Mouse (Mus musculus) MEL (cell line): ENCODE results near the gene Svs3a.
"Not testable (repeated sequence)": the region's sequence is repeated elsewhere in the genome, so short reads cannot be mapped to it uniquely, and the experiment has no call there.

Experiments used
- CTCF ChIP-seq, 3 experiments: IDR thresholded peaks in 2 of 3; conservative IDR thresholded peaks in 1 of 3; 2 replicates each; pipeline ENCODE4 v1.5.1; 2011 to 2012; ENCODE audit warnings: low read length in 3 of 3, low read depth in 2 of 3, mild to moderate bottlenecking in 2 of 3, improper control_type of control experiment in 1 of 3, inconsistent platforms in 1 of 3, mixed read lengths in 1 of 3, moderate library complexity in 1 of 3; ENCODE audit not compliant: control insufficient read depth in 1 of 3, insufficient read depth in 1 of 3, poor library complexity in 1 of 3, severe bottlenecking in 1 of 3
- TCF12 ChIP-seq: IDR thresholded peaks from 2 replicates; pipeline ENCODE4 v1.6.1; 2014; ENCODE audit warnings: low read depth, mild to moderate bottlenecking, inconsistent platforms, low read length, improper control_type of control experiment, moderate library complexity

DNA sequence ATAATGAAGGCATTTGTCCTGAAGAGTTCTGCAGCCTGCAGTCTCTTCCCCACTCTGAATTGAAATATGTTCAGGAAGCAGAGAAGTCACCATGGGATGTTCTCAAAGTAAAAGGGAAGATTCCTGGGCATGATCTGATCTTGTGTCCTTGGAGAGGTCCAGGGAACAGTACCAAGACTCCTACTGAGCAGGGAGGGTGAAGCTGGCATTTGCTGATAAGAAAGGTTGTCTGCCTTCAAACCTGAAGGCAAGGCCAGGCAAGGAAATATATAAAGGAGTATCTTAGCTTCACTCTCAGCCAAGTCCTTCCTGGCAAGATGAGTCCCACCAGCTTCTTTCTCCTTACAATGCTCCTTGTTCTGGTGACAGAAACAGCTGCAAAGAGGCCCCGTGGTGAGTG is 27.4 kb downstream of the Svs3a start, which contains the start of gene Svs6:
- not testable (repeated sequence) for TF ChIP-seq CTCF (IDR thresholded peaks at IDR 0.05 in 2 of 3, conservative IDR thresholded peaks at IDR 0.05 in 1 of 3; ENCODE audit: control insufficient read depth in 1 of 3, insufficient read depth in 1 of 3, low read depth in 2 of 3, low read length in 3 of 3, poor library complexity in 1 of 3, severe bottlenecking in 1 of 3); TCF12
